Mouse (Mus musculus): ENCODE data around the gene Eif4e1b. TPM values are rescaled to one million over a fixed set of nuclear protein-coding genes. Genes with fewer than 3 reads are reported as not detected.
A peak's percentile ranks its signal among the peaks of the same experiment; 100 is the strongest.

The Eif4e1b gene
- total RNA-seq, 2 experiments from 2014 or later: not detected

- Histone ChIP-seq H3K4me3 (no peak overlapping the region), H3K27ac (peak overlapping the region; percentile 70)
- DNase-seq (ENCODE audit: extremely low spot score in 1 of 2, low spot score in 2 of 2): no peak
- peak; percentile 47 for TF ChIP-seq CTCF (IDR thresholded peaks at IDR 0.05)
- intact Hi-C loops (cut with DNase I): no loop called here
Observed at GRCm38 (mm10) chr13:54792259-54793230, 8.7 kb downstream of the Eif4e1b start.

GRCm38 (mm10) chr13:54794002-54794577, 10.3 kb downstream of the Eif4e1b start:
- no peak for TF ChIP-seq CTCF (IDR thresholded peaks at IDR 0.05)
- intact Hi-C loops (cut with DNase I): loop anchor here (2.0 kb wide), 1 partner anchor 35 kb away; no protein-coding TSS in a partner anchor
- H3K27ac ChIP-seq: peak overlapping the region; percentile 67
- H3K4me3 ChIP-seq: no peak overlapping the region
- peak in 1 of 2 experiments; percentile 58 for DNase-seq (ENCODE audit: extremely low spot score in 1 of 2, low spot score in 2 of 2)

- DNase-seq (ENCODE audit: extremely low spot score in 1 of 2, low spot score in 2 of 2): no peak
- H3K27ac ChIP-seq: peak overlapping the region; percentile 58
- intact Hi-C loops (cut with DNase I): loop anchor here (2.0 to 5.0 kb wide), 2 partner anchors 36 to 207 kb away; no protein-coding TSS in a partner anchor
- peak; percentile 39 for TF ChIP-seq CTCF (IDR thresholded peaks at IDR 0.05)
- no peak overlapping the region for H3K4me3 ChIP-seq
Observed at GRCm38 (mm10) chr13:54794843-54795242, 11.0 kb downstream of the Eif4e1b start.

GRCm38 (mm10) chr13:54797356-54797755, 13.6 kb downstream of the Eif4e1b start:
- TF ChIP-seq CTCF (IDR thresholded peaks at IDR 0.05): peak; percentile 93
- H3K4me3 ChIP-seq: no peak overlapping the region
- H3K27ac ChIP-seq: peak overlapping the region; percentile 84
- peak; percentile 44 to 51 for DNase-seq (ENCODE audit: extremely low spot score in 1 of 2, low spot score in 2 of 2)
- intact Hi-C loops (cut with DNase I): loop anchor here (2.0 to 5.0 kb wide), 2 partner anchors 81 to 205 kb away; no protein-coding TSS in a partner anchor

- Histone ChIP-seq H3K4me3 (no peak overlapping the region), H3K27ac (peak overlapping the region; percentile 84)
- peak in 1 of 2 experiments; percentile 50 for DNase-seq (ENCODE audit: extremely low spot score in 1 of 2, low spot score in 2 of 2)
- intact Hi-C loops (cut with DNase I): loop anchor here (2.0 to 5.0 kb wide), 4 partner anchors 81 to 381 kb away; partner anchors contain the start of gene Unc5a
- no peak for TF ChIP-seq CTCF (IDR thresholded peaks at IDR 0.05)
Observed at GRCm38 (mm10) chr13:54797861-54798643, 14.3 kb downstream of the Eif4e1b start.

GRCm38 (mm10) chr13:54798740-54799139, 14.9 kb downstream of the Eif4e1b start:
- Histone ChIP-seq H3K27ac (peak overlapping the region; percentile 84), H3K4me3 (no peak overlapping the region)
- intact Hi-C loops (cut with DNase I): loop anchor here (1.0 to 5.0 kb wide), 4 partner anchors 150 to 380 kb away; partner anchors contain the start of gene Unc5a
- no peak for TF ChIP-seq CTCF (IDR thresholded peaks at IDR 0.05)
- peak; percentile 62 to 72 for DNase-seq (ENCODE audit: extremely low spot score in 1 of 2, low spot score in 2 of 2)

- H3K4me3 ChIP-seq: no peak overlapping the region
- H3K27ac ChIP-seq: no peak overlapping the region
- TF ChIP-seq CTCF (IDR thresholded peaks at IDR 0.05): peak; percentile 96
- intact Hi-C loops (cut with DNase I): loop anchor here (1.0 to 5.0 kb wide), 4 partner anchors 149 to 379 kb away; partner anchors contain the start of gene Unc5a
- peak; percentile 79 to 80 for DNase-seq (ENCODE audit: extremely low spot score in 1 of 2, low spot score in 2 of 2)
Observed at GRCm38 (mm10) chr13:54799701-54800100, 15.9 kb downstream of the Eif4e1b start.

GRCm38 (mm10) chr13:54800206-54800605, 16.4 kb downstream of the Eif4e1b start:
- no peak overlapping the region for H3K4me3 ChIP-seq
- no peak overlapping the region for H3K27ac ChIP-seq
- DNase-seq (ENCODE audit: extremely low spot score in 1 of 2, low spot score in 2 of 2): no peak
- TF ChIP-seq CTCF (IDR thresholded peaks at IDR 0.05): no peak
- intact Hi-C loops (cut with DNase I): no loop called here

- Histone ChIP-seq H3K27ac (no peak overlapping the region), H3K4me3 (no peak overlapping the region)
- DNase-seq (ENCODE audit: extremely low spot score in 1 of 2, low spot score in 2 of 2): no peak
- intact Hi-C loops (cut with DNase I): no loop called here
- peak; percentile 41 for TF ChIP-seq CTCF (IDR thresholded peaks at IDR 0.05)
Observed at GRCm38 (mm10) chr13:54803010-54803409, 19.2 kb downstream of the Eif4e1b start.

- intact Hi-C loops (cut with DNase I): no loop called here
- H3K4me3 ChIP-seq: no peak overlapping the region
- H3K27ac ChIP-seq: no peak overlapping the region
- TF ChIP-seq CTCF (IDR thresholded peaks at IDR 0.05): peak; percentile 72
- DNase-seq (ENCODE audit: extremely low spot score in 1 of 2, low spot score in 2 of 2): peak; percentile 39 to 49
Observed at GRCm38 (mm10) chr13:54805134-54805838, 21.5 kb downstream of the Eif4e1b start.

Data from left cerebral cortex, adult 2 months (tissue).